Mouse (Mus musculus): Measurements from ENCODE around the gene Fgd3. TPM values are rescaled to one million over a fixed set of nuclear protein-coding genes. Genes with fewer than 3 reads are reported as not detected.

The Fgd3 gene
- total RNA-seq, 4 experiments from 2014 or later = 4.5 to 4.7 (median 4.6) TPM

DNA sequence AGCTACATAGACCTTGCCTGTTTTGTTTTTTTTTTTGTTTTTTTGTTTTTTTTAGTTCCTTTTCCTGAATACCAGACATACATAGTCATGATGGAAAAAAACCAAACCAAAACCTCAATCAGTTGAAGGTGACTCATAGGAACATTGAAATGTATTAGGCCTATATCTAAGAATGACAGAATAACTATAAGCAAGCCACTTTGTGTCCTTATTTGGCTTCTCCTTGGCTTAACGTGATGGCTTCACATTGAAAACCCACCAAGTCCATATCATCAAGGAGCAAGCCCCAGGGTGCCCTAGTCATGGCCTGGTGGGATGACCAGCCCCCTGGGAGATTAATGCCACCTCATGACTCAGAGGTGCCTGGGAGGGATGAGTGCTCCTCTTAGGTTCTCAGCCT is 19.3 kb downstream of the Fgd3 start:
- DNase-seq = no peak

DNA sequence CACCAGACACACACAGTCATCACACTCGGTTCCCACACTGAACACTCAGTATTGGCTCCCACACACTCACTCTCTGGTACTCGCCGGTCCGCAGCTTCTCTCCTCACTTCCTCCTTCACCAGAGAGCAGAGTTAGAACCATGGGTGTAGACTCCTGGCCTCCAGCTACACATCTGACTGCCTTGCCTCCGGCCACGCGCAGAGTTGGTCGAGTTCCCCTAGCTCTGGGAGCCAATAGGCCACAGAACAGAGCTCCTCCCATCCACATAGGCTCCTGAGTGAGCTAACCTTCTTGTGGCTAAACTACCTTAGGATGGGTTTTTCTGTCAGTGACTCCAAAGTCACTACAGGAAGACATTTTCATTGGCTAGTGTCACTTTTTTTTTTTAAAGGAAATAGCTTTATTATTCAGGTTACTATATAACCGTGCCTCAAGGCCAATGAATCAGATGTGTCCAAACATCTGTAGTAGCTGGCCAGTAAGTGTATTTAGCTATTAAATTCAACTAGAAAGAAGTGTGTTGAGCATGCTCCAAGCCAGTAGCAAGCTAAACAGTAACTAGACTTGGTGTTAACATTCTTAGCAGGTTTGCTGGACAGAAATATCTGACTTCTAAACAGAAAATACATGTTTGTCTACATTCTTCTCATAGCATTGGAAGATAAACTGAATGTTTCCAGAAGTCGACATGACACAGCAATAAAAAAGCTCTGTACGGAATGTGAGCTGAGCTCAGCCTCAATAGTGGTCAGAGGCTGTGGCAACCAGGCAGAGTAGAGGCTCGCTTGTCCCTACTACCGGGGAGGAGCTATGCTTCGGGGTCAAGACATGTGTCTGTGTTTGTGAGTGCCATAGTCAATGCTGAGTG is 21.4 kb downstream of the Fgd3 start:
- DNase-seq = no peak

DNA sequence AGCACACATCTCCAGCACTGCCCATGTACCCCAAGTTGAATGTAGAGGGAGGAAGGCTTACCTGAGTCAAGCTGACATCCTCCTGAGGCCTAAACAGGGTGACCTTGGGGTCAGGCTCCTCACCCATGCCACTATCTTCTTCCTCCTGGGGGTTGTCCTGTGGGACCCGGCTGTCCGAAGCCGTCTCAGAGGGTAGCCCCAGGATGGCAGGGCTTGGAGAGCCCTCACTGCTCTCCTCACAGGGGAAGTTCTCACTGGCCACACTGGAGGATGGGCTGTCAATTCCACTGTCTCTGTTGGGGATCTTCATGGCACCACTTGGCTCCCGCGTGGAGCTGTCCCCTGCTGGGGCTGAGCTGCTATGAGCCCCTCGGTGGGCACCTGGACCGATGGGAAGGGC is 23.8 kb downstream of the Fgd3 start:
- no peak for DNase-seq

DNA sequence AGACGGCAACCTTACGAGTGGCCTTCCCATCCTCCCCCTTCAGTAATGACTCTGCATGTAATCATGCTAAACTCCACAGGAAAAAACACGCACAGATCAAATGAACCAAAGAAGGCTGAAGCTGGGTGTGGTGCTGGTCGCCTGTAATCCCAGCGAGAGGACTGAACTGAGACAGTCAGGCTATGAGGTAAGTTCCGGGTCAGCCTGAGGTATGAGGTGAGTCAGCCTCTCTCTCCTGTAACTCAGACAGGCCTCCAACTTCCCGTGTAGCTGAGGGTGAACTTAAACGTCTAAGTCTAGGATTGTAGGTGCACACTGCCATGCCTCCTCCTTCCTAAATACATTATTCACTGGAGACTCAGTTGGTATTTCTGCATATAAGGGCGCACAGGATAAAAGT is 26.0 kb downstream of the Fgd3 start:
- no peak for DNase-seq

DNA sequence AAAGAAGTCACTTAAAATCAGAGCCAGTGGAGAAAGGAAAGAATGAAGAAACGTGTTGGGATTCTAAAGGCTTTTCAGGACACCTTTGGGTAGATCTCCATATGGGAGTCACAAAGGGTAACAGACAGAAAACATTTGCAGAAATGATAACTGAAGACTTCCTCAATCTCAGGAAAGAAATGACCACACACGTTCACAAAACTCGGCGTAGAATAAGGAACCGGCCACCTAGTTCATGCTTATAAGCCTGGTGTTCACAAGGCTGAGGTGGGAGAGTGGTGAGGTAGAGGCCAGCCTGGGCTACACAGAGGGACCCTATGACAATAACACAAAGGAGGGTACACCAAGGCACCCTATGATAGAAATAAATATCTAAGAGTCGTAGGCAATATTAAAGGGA is 28.2 kb downstream of the Fgd3 start:
- no peak for DNase-seq

GRCm38 (mm10) chr13:49291398-49291797 is 28.7 kb downstream of the Fgd3 start:
- no peak for DNase-seq

DNA sequence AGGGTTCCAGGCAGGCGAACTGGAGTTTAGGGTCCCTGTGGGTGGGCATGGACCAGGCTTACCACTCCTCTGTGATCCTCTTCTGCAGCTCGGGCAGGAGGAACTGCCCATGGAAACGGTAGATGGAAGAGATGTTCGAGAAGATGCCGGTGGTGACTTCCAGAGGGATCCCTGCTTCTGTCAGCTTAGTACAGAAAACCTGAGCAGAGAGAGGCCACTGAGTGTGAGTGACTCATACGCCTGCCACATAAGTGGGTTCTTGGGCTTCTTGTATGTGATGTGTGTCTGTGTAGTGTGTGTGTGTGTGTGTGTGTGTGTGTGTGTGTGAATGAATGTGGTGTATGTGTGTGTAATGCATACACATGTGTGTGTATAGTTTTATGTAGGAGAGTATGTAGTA is 32.9 kb downstream of the Fgd3 start:
- DNase-seq = no peak

DNA sequence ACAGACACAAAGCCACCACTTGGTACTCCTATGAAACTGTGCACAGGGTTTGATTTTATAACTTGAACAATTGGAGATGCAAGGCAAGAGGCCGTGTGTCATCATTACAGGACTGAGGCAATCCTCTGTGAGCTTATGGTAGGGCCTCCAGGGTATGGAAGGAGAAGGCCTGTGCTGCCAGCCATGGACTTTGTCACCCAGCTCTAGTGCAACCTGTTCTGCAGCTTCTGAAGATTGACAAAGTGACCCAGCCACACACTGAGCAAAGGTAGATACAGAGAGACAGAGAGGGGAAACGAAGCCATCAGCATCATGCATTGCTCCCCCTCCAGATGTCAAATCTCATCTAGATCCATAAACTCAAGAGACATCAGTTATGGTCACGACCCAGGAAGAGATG is 33.4 kb downstream of the Fgd3 start:
- no peak for DNase-seq

DNA sequence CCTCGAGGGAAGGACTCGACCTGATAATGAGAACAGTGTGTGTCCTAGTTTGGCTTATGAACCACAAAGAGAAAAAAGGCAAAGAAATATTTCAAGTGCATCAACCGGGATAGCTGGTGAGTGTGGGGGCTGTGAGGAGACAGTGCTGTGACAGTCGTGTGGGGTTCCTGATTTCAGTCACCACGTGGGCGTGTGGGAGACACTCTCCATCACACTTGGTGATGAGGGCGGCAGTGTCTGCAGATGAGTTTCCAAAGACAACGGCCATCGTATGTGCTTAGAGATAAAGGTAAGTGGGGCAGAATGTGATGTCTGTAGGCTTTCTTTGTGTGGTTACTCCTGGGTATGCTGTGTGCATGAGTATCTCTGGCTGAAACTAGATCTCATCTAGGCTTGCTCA is 36.4 kb downstream of the Fgd3 start:
- DNase-seq = no peak

DNA sequence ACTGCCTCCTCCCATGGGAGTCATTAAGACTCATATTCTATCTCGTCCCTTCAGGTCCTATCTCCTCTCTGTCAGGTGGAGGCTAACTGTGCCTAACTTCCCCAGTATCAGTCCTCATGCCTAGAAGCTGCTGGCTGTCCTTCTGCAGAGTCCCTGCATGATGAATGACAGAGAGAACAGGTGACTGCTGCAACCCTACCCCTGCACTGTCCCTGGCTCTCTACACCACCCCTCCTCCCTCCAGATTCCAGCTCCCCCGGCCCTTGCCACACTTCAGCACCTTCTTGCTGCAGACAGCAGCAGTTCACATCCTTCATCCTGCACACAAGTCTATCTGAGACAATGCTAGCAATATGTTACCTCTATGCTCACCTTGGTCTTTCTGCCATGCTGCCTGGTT is 37.9 kb downstream of the Fgd3 start:
- no peak for DNase-seq

DNA sequence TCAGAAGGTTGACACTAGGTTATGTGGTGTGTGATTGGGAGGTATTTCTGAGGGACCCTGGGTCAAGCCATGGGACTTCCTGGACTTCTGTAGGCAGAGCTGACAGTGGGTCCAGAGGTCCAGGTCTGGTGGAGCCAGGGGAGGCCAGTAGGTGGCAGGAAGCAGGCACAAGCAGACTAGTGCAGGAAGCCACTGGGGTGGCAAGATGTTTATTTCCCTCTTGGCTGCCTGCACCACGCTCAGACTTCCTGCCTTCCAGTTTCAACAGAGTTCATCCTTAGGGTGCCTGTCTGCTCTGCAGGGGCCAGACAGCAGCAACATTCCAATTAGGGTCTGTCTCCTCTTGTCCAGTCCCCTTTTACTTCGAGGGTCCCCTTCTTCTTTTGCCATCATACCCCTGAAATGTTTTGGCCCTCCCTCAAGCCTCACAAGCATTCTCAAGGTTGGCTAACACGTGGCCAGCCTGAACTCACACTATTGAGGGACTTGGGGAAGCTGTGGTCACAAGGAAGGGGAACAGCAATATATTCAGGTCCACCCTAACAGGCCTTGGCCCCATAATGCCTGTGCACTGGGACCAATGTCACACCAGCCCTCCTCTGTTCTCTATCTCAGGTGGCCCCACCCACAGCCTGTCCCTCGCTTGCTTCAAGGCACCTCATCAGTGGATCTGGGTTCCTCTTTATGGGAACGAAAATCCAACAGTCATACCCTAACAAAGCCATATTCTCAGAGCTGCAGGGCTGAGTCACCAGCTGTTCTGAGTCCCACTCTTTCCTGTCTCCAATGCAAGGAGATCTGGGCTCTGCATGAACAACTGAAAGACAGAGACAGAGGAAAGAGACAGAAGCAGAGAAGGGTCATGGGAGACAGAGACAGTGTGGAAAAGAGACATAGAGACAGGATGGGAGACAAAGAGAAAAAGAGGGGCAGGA is 48.0 kb downstream of the Fgd3 start:
- no peak for DNase-seq

DNA sequence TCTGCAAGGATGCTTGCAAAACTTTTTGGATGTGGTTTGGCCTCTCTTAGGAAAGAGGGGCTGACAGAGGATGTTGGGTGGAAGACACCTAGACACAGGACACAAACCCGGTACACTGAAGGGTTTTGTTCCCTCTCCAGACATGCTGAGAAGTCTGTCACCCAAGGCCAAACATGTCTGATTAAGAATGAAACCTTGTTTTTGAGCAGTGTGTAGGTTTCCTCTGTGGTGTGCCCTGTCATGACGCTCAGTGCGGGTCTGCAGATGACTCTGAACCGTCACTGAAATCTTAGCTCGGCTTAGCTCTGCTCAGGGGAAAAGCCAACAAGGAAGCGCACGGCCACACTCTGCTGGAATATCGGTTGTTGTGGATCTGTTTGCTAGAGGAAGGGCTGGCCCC is 49.6 kb downstream of the Fgd3 start:
- DNase-seq = no peak

- DNase-seq = no peak
Observed at GRCm38 (mm10) chr13:49267645-49268044, 52.5 kb downstream of the Fgd3 start.

GRCm38 (mm10) chr13:49260036-49260722 is 59.9 kb downstream of the Fgd3 start:
- no peak for DNase-seq

DNA sequence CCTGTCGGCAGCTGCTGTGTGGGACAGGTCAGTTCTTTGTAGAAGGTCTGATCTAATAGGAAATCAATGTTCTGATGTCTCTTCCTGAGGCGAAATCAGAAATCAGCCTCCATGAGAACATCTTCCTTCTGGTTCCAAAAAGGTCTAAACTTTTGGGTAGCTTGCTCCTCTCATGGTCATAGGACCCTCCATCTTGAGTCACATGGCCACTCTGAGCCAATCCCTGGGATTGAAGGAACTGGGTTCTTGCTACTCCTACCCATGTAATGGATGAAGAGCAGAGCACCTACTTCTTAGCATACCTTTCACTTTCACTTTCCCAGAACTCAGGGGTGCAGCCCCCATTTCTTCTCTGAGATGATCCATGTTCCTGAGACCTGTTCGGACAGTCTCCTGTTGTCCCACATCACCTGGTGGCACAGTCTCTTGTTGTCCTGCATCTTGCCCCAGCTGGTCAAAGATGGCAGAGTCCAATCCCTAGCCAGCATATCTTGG is 62.2 kb downstream of the Fgd3 start:
- no peak for DNase-seq

- DNase-seq = no peak
Observed at GRCm38 (mm10) chr13:49252746-49253145, 67.4 kb downstream of the Fgd3 start.

DNA sequence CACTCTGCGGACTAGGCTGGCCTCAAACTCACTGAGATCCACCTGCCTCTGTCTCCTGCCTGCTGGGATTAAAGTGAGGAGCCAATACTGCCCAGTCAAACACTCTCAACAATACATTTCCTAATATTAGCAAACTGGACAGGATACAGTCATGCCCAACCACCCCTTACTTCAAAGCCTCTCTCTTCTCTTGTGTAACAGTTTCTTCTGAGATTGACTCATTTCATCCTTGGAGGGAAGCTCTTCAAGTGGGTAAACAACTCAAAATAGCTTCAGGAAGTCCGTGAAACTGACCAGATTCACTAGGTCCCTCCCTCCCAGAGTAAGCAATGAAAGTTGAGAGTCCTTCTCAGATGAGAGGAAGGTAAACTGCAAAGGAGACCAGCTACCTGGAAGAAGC is 68.0 kb downstream of the Fgd3 start:
- no peak for DNase-seq

GRCm38 (mm10) chr13:49250716-49251517 is 69.2 kb downstream of the Fgd3 start:
- no peak for DNase-seq

- DNase-seq = no peak
Observed at GRCm38 (mm10) chr13:49249634-49250033, 70.5 kb downstream of the Fgd3 start.

- DNase-seq = no peak
Observed at GRCm38 (mm10) chr13:49248923-49249322, 71.2 kb downstream of the Fgd3 start.

- DNase-seq = no peak
Observed at GRCm38 (mm10) chr13:49248467-49248862, 71.6 kb downstream of the Fgd3 start, which contains the start of gene Susd3. Gene Susd3 (minus strand): TSS chr13:49248706.
